Mouse (Mus musculus) CH12.LX (cell line): ENCODE data around the gene Zkscan7. TPM values are rescaled to one million over a fixed set of nuclear protein-coding genes. Genes with fewer than 3 reads are reported as not detected.

Experiments used
- DNase-seq: peaks from one replicate; pipeline ENCODE4 v3.0.0-alpha.2; 2013; ENCODE audit errors: extremely low read depth
- H3K27ac ChIP-seq: 2 replicates; pipeline ENCODE4 v1.5.1; 2012; ENCODE audit warnings: low read depth, mild to moderate bottlenecking, control low read depth, moderate library complexity; ENCODE audit not compliant: insufficient read depth
- H3K27me3 ChIP-seq: replicated peaks from 2 replicates; pipeline ENCODE3; 2012; ENCODE audit warnings: inconsistent platforms
- H3K36me3 ChIP-seq, 2 experiments: replicated peaks in 1 of 2; 2 replicates each; pipeline versions ENCODE3 to v1.6.1; 2012; ENCODE audit warnings: inconsistent platforms in 1 of 2, low read length in 1 of 2, mild to moderate bottlenecking in 1 of 2, mixed read lengths in 1 of 2, moderate library complexity in 1 of 2; ENCODE audit not compliant: control insufficient read depth in 1 of 2, insufficient read depth in 1 of 2
- H3K4me1 ChIP-seq, 2 experiments: 2 replicates each; pipeline ENCODE4 v1.6.1; 2012; ENCODE audit warnings: inconsistent platforms in 1 of 2, moderate library complexity in 1 of 2; ENCODE audit not compliant: insufficient read depth in 2 of 2, control insufficient read depth in 1 of 2
- H3K4me2 ChIP-seq: 2 replicates; pipeline ENCODE4 v1.6.1; 2012; ENCODE audit warnings: low read depth, mild to moderate bottlenecking, control low read depth; ENCODE audit not compliant: poor library complexity, insufficient read depth, severe bottlenecking
- H3K4me3 ChIP-seq, 3 experiments: fragments of 150-350 bp in 1 of 3; sonication (generic) in 1 of 3; replicated peaks in 1 of 3; 2 replicates each; pipeline versions ENCODE3 to v1.5.1; 2011 to 2012; ENCODE audit warnings: low read depth in 2 of 3, low read length in 2 of 3, mild to moderate bottlenecking in 2 of 3, moderate library complexity in 2 of 3, control low read depth in 1 of 3, improper control_type of control experiment in 1 of 3, inconsistent platforms in 1 of 3, mixed read lengths in 1 of 3; ENCODE audit not compliant: poor library complexity in 1 of 3
- H3K79me2 ChIP-seq: replicated peaks from 2 replicates; pipeline ENCODE4 v1.6.1; 2012; ENCODE audit warnings: mild to moderate bottlenecking, moderate library complexity; ENCODE audit not compliant: control insufficient read depth, poor library complexity, insufficient read depth, severe bottlenecking; ENCODE audit errors: extremely low read depth
- H3K9ac ChIP-seq: 2 replicates; pipeline ENCODE4 v1.6.1; 2012; ENCODE audit warnings: low read depth, mild to moderate bottlenecking, control low read depth, moderate library complexity; ENCODE audit not compliant: insufficient read depth
- H3K9me3 ChIP-seq: replicated peaks from 2 replicates; pipeline ENCODE3; 2012; ENCODE audit warnings: low read length, inconsistent platforms, mixed read lengths
- BHLHE40 ChIP-seq: IDR thresholded peaks from 2 replicates; pipeline ENCODE4 v1.6.1; 2011; ENCODE audit warnings: mild to moderate bottlenecking, low read depth, low read length, improper control_type of control experiment
- CTCF ChIP-seq, 2 experiments: IDR thresholded peaks in 1 of 2; conservative IDR thresholded peaks in 1 of 2; 2 replicates each; pipeline ENCODE4 v1.5.1; 2011 to 2012; ENCODE audit warnings: low read depth in 2 of 2, low read length in 2 of 2, improper control_type of control experiment in 1 of 2, inconsistent platforms in 1 of 2, mild to moderate bottlenecking in 1 of 2, moderate library complexity in 1 of 2
- ELF1 ChIP-seq: IDR thresholded peaks from 2 replicates; pipeline ENCODE4 v1.6.1; 2014; ENCODE audit warnings: low read depth, mild to moderate bottlenecking, inconsistent platforms, low read length, improper control_type of control experiment
- EP300 ChIP-seq: IDR thresholded peaks from 2 replicates; pipeline ENCODE4 v1.6.1; 2011; ENCODE audit warnings: low read length, improper control_type of control experiment
- ETS1 ChIP-seq: conservative IDR thresholded peaks from 2 replicates; pipeline ENCODE4 v1.6.1; 2012; ENCODE audit warnings: low read depth, mild to moderate bottlenecking, inconsistent platforms, low read length, improper control_type of control experiment, moderate library complexity
- GABPA ChIP-seq: IDR thresholded peaks from 2 replicates; pipeline ENCODE4 v1.6.1; 2012; ENCODE audit warnings: low read depth, low read length, improper control_type of control experiment, inconsistent platforms; ENCODE audit not compliant: insufficient replicate concordance
- HCFC1 ChIP-seq: IDR thresholded peaks from 2 replicates; pipeline ENCODE4 v1.6.1; 2012; ENCODE audit warnings: low read depth, mild to moderate bottlenecking, inconsistent platforms, low read length, improper control_type of control experiment
- IRF4 ChIP-seq: IDR thresholded peaks from 2 replicates; pipeline ENCODE4 v1.6.1; 2014; ENCODE audit warnings: low read depth, mild to moderate bottlenecking, inconsistent platforms, low read length, improper control_type of control experiment
- JUND ChIP-seq: conservative IDR thresholded peaks from 2 replicates; pipeline ENCODE4 v1.6.1; 2011; ENCODE audit warnings: low read depth, low read length, improper control_type of control experiment
- MAFK ChIP-seq: IDR thresholded peaks from 2 replicates; pipeline ENCODE4 v1.6.1; 2011; ENCODE audit warnings: low read length, improper control_type of control experiment; ENCODE audit not compliant: insufficient replicate concordance
- MAZ ChIP-seq: IDR thresholded peaks from 2 replicates; pipeline ENCODE4 v1.6.1; 2012; ENCODE audit warnings: low read depth, mild to moderate bottlenecking, inconsistent platforms, low read length, improper control_type of control experiment, moderate library complexity
- MXI1 ChIP-seq: IDR thresholded peaks from 2 replicates; pipeline ENCODE4 v1.6.1; 2011; ENCODE audit warnings: mild to moderate bottlenecking, low read depth, low read length, improper control_type of control experiment
- MYC ChIP-seq: IDR thresholded peaks from 2 replicates; pipeline ENCODE4 v1.6.1; 2011; ENCODE audit warnings: low read depth, mild to moderate bottlenecking, improper control_type of control experiment, low read length
- NELFE ChIP-seq: IDR thresholded peaks from 2 replicates; pipeline ENCODE4 v1.6.1; 2011; ENCODE audit warnings: low read depth, low read length, improper control_type of control experiment
- NRF1 ChIP-seq: IDR thresholded peaks from 2 replicates; pipeline ENCODE4 v1.6.1; 2014; ENCODE audit warnings: low read depth, mild to moderate bottlenecking, inconsistent platforms, low read length, improper control_type of control experiment, moderate library complexity
- PAX5 ChIP-seq: IDR thresholded peaks from 2 replicates; pipeline ENCODE4 v1.6.1; 2012; ENCODE audit warnings: low read length, inconsistent platforms, mixed read lengths
- POLR2A ChIP-seq: IDR thresholded peaks from 2 replicates; pipeline ENCODE4 v1.6.1; 2011; ENCODE audit warnings: low read depth, mild to moderate bottlenecking, improper control_type of control experiment, low read length
- POLR2AphosphoS2 ChIP-seq: IDR thresholded peaks from 2 replicates; pipeline ENCODE4 v1.6.1; 2011; ENCODE audit warnings: low read depth, low read length, improper control_type of control experiment
- RAD21 ChIP-seq: IDR thresholded peaks from 2 replicates; pipeline ENCODE4 v1.6.1; 2011; ENCODE audit warnings: low read depth, mild to moderate bottlenecking, low read length, improper control_type of control experiment, moderate library complexity
- TBP ChIP-seq: conservative IDR thresholded peaks from 2 replicates; pipeline ENCODE4 v1.6.1; 2011; ENCODE audit warnings: low read depth, low read length, improper control_type of control experiment
- USF1 ChIP-seq: IDR thresholded peaks from 2 replicates; pipeline ENCODE4 v1.6.1; 2014; ENCODE audit warnings: low read depth, mild to moderate bottlenecking, inconsistent platforms, low read length, improper control_type of control experiment
- USF2 ChIP-seq: conservative IDR thresholded peaks from 2 replicates; pipeline ENCODE4 v1.6.1; 2011; ENCODE audit warnings: low read depth, low read length, improper control_type of control experiment
- ZMIZ1 ChIP-seq: IDR thresholded peaks from 2 replicates; pipeline ENCODE4 v1.6.1; 2012; ENCODE audit warnings: low read depth, mild to moderate bottlenecking, inconsistent platforms, low read length, improper control_type of control experiment
- ZNF384 ChIP-seq: IDR thresholded peaks from 2 replicates; pipeline ENCODE4 v1.6.1; 2012; ENCODE audit warnings: low read depth, low read length, improper control_type of control experiment, inconsistent platforms
- dilution Hi-C: fragments of 300-500 bp; cut with MboI; formaldehyde crosslinking; loops from 2 replicates; pipeline ENCODE4 v1.14.3; 2020; ENCODE audit warnings: low sequenced_read_pairs; ENCODE audit not compliant: extremely low pct_unique_long_range_greater_than_20kb, extremely low pct_ligation_motif_present
- in situ Hi-C: fragments of 300-500 bp; cut with MboI; formaldehyde crosslinking; loops from 3 replicates; pipeline ENCODE4 v1.14.3; 2019; ENCODE audit warnings: low sequenced_read_pairs, low pct_ligation_motif_present, low pct_unique_long_range_greater_than_20kb, mixed read lengths
- polyA plus RNA-seq: library from polyadenylated mRNA; unstranded; fragments of >175 nt; gene quantifications from 2 replicates; pipeline ENCODE4 v1.2.1, GENCODE M21; 2012; ENCODE audit warnings: low read depth; ENCODE audit not compliant: insufficient read length
- total RNA-seq, 2 experiments: library from RNA; depleted of rRNA; stranded (reverse); fragments of 300-350 nt in 1 of 2; fragments of >200 nt in 1 of 2; gene quantifications; 2 replicates each; pipeline ENCODE4 v1.2.3; 2012 to 2014

Zkscan7 gene
- total and polyA plus RNA-seq, 3 experiments: 3.5 to 6.6 (median 6.4) TPM

DNA sequence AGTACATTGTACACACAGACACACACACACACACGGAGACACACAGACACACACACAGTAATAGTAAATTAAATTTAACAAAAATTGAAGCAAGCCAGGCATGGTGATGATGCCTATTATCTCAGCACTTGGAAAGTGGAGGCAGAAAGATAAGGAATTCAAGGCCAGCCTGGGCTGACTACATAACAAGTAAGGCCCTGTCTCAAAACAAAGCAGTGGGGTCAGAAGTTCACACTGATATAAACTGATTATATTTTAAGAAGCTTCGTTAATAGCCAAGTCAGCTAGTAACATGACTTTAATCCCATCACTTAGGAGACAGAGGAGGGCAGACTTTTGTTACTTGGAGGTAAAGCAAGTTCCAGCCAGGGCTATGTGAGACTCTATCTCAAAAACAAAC is 21.8 kb upstream of the Zkscan7 start:
- TF ChIP-seq MAZ (no peak), NRF1 (no peak), USF1 (no peak), MXI1 (no peak), JUND (no peak), ELF1 (no peak), TBP (no peak), BHLHE40 (no peak), MAFK (no peak), PAX5 (no peak), RAD21 (no peak), ZNF384 (no peak), HCFC1 (no peak), MYC (no peak), IRF4 (no peak), CTCF (conservative IDR thresholded peaks at IDR 0.05 in 1 of 2, IDR thresholded peaks at IDR 0.05 in 1 of 2; ENCODE audit: low read depth in 2 of 2, low read length in 2 of 2) (no peak), POLR2A (no peak), EP300 (no peak), ZMIZ1 (no peak)
- TF ChIP-seq, all 38 proteins: peak for 0
- H3K27ac ChIP-seq: no peak overlapping the region
- H3K4me1 ChIP-seq: peaks cover 0 to 18% of the 10 kb centered on the region in 2 experiments; a peak in 1 of 4 replicates
- no peak overlapping the region for H3K4me3 ChIP-seq
- peak overlapping the region; percentile 36; the same call in 1 of the 2 replicates for H3K4me2 ChIP-seq
- H3K27me3 ChIP-seq: no peaks in the 10 kb centered on the region
- H3K9ac ChIP-seq: no peak overlapping the region
- DNase-seq: no peak
- dilution Hi-C loops: no loop called here
- H3K36me3 ChIP-seq: peaks cover 46 to 50% of the 10 kb centered on the region in 2 experiments
- in situ Hi-C loops: no loop called here
- H3K79me2 ChIP-seq: peaks cover 43% of the 10 kb centered on the region
- H3K9me3 ChIP-seq: peaks cover 52% of the 10 kb centered on the region

DNA sequence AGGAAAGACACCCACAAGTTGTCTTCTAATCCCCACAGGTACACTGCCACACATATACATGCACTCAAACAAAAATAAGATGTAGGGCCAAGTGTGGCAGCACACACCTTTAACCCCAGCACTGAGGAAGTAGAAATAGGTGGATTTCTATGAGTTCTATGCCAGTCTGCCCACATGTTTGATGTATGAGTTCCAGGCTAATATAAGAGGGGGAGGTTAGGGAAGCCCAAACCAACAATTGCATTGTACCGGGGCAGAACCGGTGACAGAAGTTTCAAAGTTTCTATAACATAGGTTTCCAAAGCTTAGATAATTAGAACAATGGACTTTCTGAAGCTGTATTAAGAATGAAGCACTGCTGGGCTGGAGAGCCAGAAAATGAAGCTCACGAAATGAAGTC is 20.6 kb upstream of the Zkscan7 start:
- Histone ChIP-seq H3K4me1 (peaks cover 0 to 18% of the 10 kb centered on the region in 2 experiments; a peak in 1 of 4 replicates), H3K9me3 (peaks cover 41% of the 10 kb centered on the region), H3K27ac (no peak overlapping the region), H3K9ac (peak overlapping the region; percentile 81), H3K27me3 (no peaks in the 10 kb centered on the region), H3K4me3 (peak overlapping the region; percentile 65 to 77 (median 76)), H3K79me2 (peaks cover 41% of the 10 kb centered on the region), H3K36me3 (peaks cover 37 to 39% of the 10 kb centered on the region in 2 experiments), H3K4me2 (peak overlapping the region; percentile 99)
- TF ChIP-seq JUND: no peak
- no peak for TF ChIP-seq CTCF (conservative IDR thresholded peaks at IDR 0.05 in 1 of 2, IDR thresholded peaks at IDR 0.05 in 1 of 2; ENCODE audit: low read depth in 2 of 2, low read length in 2 of 2)
- no peak for TF ChIP-seq USF2
- no peak for TF ChIP-seq NELFE
- TF ChIP-seq IRF4: no peak
- no peak for TF ChIP-seq POLR2AphosphoS2
- TF ChIP-seq MXI1: no peak
- TF ChIP-seq ETS1: no peak
- no peak for TF ChIP-seq GABPA
- no peak for DNase-seq
- in situ Hi-C loops (no loop called here), dilution Hi-C loops (no loop called here)
